Mouse (Mus musculus): ENCODE data around the gene Ilvbl.

Gene Ilvbl

GRCm38 (mm10) chr10:78573226-78573625, 920 bp upstream of the Ilvbl start:
- TF ChIP-seq NANOG (IDR thresholded peaks at IDR 0.05; ENCODE audit: borderline replicate concordance, low read length) (no peak), CTCF (conservative IDR thresholded peaks at IDR 0.05; ENCODE audit: low read length) (no peak), POU5F1 (IDR thresholded peaks at IDR 0.05; ENCODE audit: borderline replicate concordance, low read length) (no peak)
- Histone ChIP-seq H3K4me1 (replicated peaks; ENCODE audit: low read depth, low read length) (peaks cover 19% of the 10 kb centered on the region), H3K4me3 (replicated peaks; ENCODE audit: low read length) (no peak overlapping the region), H3K9me3 (ENCODE audit: low read length) (no peaks in the 10 kb centered on the region), H3K27me3 (ENCODE audit: insufficient read depth, low read length) (peaks cover 6% of the 10 kb centered on the region; the same call in 1 of the 2 replicates), H3K36me3 (ENCODE audit: insufficient read depth, low read length) (peaks cover 17% of the 10 kb centered on the region)

GRCm38 (mm10) chr10:78575105-78575632, 1.0 kb downstream of the Ilvbl start:
- Histone ChIP-seq H3K4me1 (replicated peaks; ENCODE audit: low read depth, low read length) (peaks cover 19% of the 10 kb centered on the region), H3K4me3 (replicated peaks; ENCODE audit: low read length) (peak overlapping the region; percentile 86), H3K27me3 (ENCODE audit: insufficient read depth, low read length) (peaks cover 3% of the 10 kb centered on the region; the same call in 1 of the 2 replicates), H3K36me3 (ENCODE audit: insufficient read depth, low read length) (peaks cover 37% of the 10 kb centered on the region), H3K9me3 (ENCODE audit: low read length) (no peaks in the 10 kb centered on the region)
- TF ChIP-seq NANOG (IDR thresholded peaks at IDR 0.05; ENCODE audit: borderline replicate concordance, low read length), result no peak
- TF ChIP-seq CTCF (conservative IDR thresholded peaks at IDR 0.05; ENCODE audit: low read length), result no peak
- TF ChIP-seq POU5F1 (IDR thresholded peaks at IDR 0.05; ENCODE audit: borderline replicate concordance, low read length), result no peak

- Histone ChIP-seq H3K36me3 (ENCODE audit: insufficient read depth, low read length) (peaks cover 42% of the 10 kb centered on the region), H3K27me3 (ENCODE audit: insufficient read depth, low read length) (no peaks in the 10 kb centered on the region), H3K9me3 (ENCODE audit: low read length) (no peaks in the 10 kb centered on the region), H3K4me1 (replicated peaks; ENCODE audit: low read depth, low read length) (peaks cover 19% of the 10 kb centered on the region), H3K4me3 (replicated peaks; ENCODE audit: low read length) (peak overlapping the region; percentile 86; the same call in 1 of the 2 replicates)
- no peak for TF ChIP-seq CTCF (conservative IDR thresholded peaks at IDR 0.05; ENCODE audit: low read length)
- no peak for TF ChIP-seq POU5F1 (IDR thresholded peaks at IDR 0.05; ENCODE audit: borderline replicate concordance, low read length)
- TF ChIP-seq NANOG (IDR thresholded peaks at IDR 0.05; ENCODE audit: borderline replicate concordance, low read length), result no peak
Observed at GRCm38 (mm10) chr10:78575690-78576089, 1.5 kb downstream of the Ilvbl start.

- Histone ChIP-seq H3K4me3 (replicated peaks; ENCODE audit: low read length) (no peak overlapping the region), H3K27me3 (ENCODE audit: insufficient read depth, low read length) (no peaks in the 10 kb centered on the region), H3K4me1 (replicated peaks; ENCODE audit: low read depth, low read length) (peaks cover 19% of the 10 kb centered on the region), H3K36me3 (ENCODE audit: insufficient read depth, low read length) (peaks cover 50% of the 10 kb centered on the region), H3K9me3 (ENCODE audit: low read length) (no peaks in the 10 kb centered on the region)
- TF ChIP-seq CTCF (conservative IDR thresholded peaks at IDR 0.05; ENCODE audit: low read length), result no peak
- TF ChIP-seq POU5F1 (IDR thresholded peaks at IDR 0.05; ENCODE audit: borderline replicate concordance, low read length), result no peak
- TF ChIP-seq NANOG (IDR thresholded peaks at IDR 0.05; ENCODE audit: borderline replicate concordance, low read length), result no peak
Observed at GRCm38 (mm10) chr10:78576435-78577184, 2.5 kb downstream of the Ilvbl start.

- Histone ChIP-seq H3K9me3 (ENCODE audit: low read length) (no peaks in the 10 kb centered on the region), H3K4me3 (replicated peaks; ENCODE audit: low read length) (no peak overlapping the region), H3K27me3 (ENCODE audit: insufficient read depth, low read length) (no peaks in the 10 kb centered on the region), H3K36me3 (ENCODE audit: insufficient read depth, low read length) (peaks cover 61% of the 10 kb centered on the region), H3K4me1 (replicated peaks; ENCODE audit: low read depth, low read length) (peaks cover 17% of the 10 kb centered on the region)
- TF ChIP-seq CTCF (conservative IDR thresholded peaks at IDR 0.05; ENCODE audit: low read length) (no peak), POU5F1 (IDR thresholded peaks at IDR 0.05; ENCODE audit: borderline replicate concordance, low read length) (no peak), NANOG (IDR thresholded peaks at IDR 0.05; ENCODE audit: borderline replicate concordance, low read length) (no peak)
Observed at GRCm38 (mm10) chr10:78578204-78578603, 4.1 kb downstream of the Ilvbl start.

- Histone ChIP-seq H3K27me3 (ENCODE audit: insufficient read depth, low read length) (peaks cover 3% of the 10 kb centered on the region; the same call in 1 of the 2 replicates), H3K4me3 (replicated peaks; ENCODE audit: low read length) (no peak overlapping the region), H3K9me3 (ENCODE audit: low read length) (no peaks in the 10 kb centered on the region), H3K4me1 (replicated peaks; ENCODE audit: low read depth, low read length) (peaks cover 7% of the 10 kb centered on the region), H3K36me3 (ENCODE audit: insufficient read depth, low read length) (peaks cover 82% of the 10 kb centered on the region)
- TF ChIP-seq NANOG (IDR thresholded peaks at IDR 0.05; ENCODE audit: borderline replicate concordance, low read length) (no peak), CTCF (conservative IDR thresholded peaks at IDR 0.05; ENCODE audit: low read length) (no peak), POU5F1 (IDR thresholded peaks at IDR 0.05; ENCODE audit: borderline replicate concordance, low read length) (no peak)
Observed at GRCm38 (mm10) chr10:78581121-78581520, 7.0 kb downstream of the Ilvbl start.

GRCm38 (mm10) chr10:78583347-78583746, 9.2 kb downstream of the Ilvbl start:
- no peaks in the 10 kb centered on the region for H3K9me3 ChIP-seq (ENCODE audit: low read length)
- peaks cover 11% of the 10 kb centered on the region for H3K4me1 ChIP-seq (replicated peaks; ENCODE audit: low read depth, low read length)
- H3K36me3 ChIP-seq (ENCODE audit: insufficient read depth, low read length), result peaks cover 66% of the 10 kb centered on the region
- H3K27me3 ChIP-seq (ENCODE audit: insufficient read depth, low read length), result peaks cover 20% of the 10 kb centered on the region
- no peak overlapping the region for H3K4me3 ChIP-seq (replicated peaks; ENCODE audit: low read length)
- TF ChIP-seq NANOG (IDR thresholded peaks at IDR 0.05; ENCODE audit: borderline replicate concordance, low read length) (no peak), CTCF (conservative IDR thresholded peaks at IDR 0.05; ENCODE audit: low read length) (no peak), POU5F1 (IDR thresholded peaks at IDR 0.05; ENCODE audit: borderline replicate concordance, low read length) (no peak)

GRCm38 (mm10) chr10:78583939-78584338, 9.8 kb downstream of the Ilvbl start:
- TF ChIP-seq NANOG (IDR thresholded peaks at IDR 0.05; ENCODE audit: borderline replicate concordance, low read length), result no peak
- no peak for TF ChIP-seq POU5F1 (IDR thresholded peaks at IDR 0.05; ENCODE audit: borderline replicate concordance, low read length)
- TF ChIP-seq CTCF (conservative IDR thresholded peaks at IDR 0.05; ENCODE audit: low read length), result no peak
- Histone ChIP-seq H3K4me3 (replicated peaks; ENCODE audit: low read length) (no peak overlapping the region), H3K4me1 (replicated peaks; ENCODE audit: low read depth, low read length) (peaks cover 12% of the 10 kb centered on the region), H3K9me3 (ENCODE audit: low read length) (no peaks in the 10 kb centered on the region), H3K36me3 (ENCODE audit: insufficient read depth, low read length) (peaks cover 61% of the 10 kb centered on the region), H3K27me3 (ENCODE audit: insufficient read depth, low read length) (peaks cover 26% of the 10 kb centered on the region)

Measured in E14TG2a.4 (cell line).